Mouse (Mus musculus) macrophage (primary cell): Measurements from ENCODE around the gene Zfp987. TPM values are rescaled to one million over a fixed set of nuclear protein-coding genes. Genes with fewer than 3 reads are reported as not detected.
"Not testable (repeated sequence)": the region's sequence is repeated elsewhere in the genome, so short reads cannot be mapped to it uniquely, and the experiment has no call there.

Experiments
- H3K27ac ChIP-seq: fragments of 350-480 bp; formaldehyde crosslinking; 2 replicates; pipeline ENCODE4 v1.9.0; 2021
- H3K36me3 ChIP-seq: fragments of 350-480 bp; formaldehyde crosslinking; 2 replicates; pipeline ENCODE4 v1.9.0; 2021; ENCODE audit errors: inconsistent target
- H3K4me3 ChIP-seq: fragments of 350-480 bp; formaldehyde crosslinking; 2 replicates; pipeline ENCODE4 v1.9.0; 2021; ENCODE audit errors: inconsistent target
- H3K79me2 ChIP-seq: fragments of 350-480 bp; formaldehyde crosslinking; 2 replicates; pipeline ENCODE4 v1.9.0; 2021; ENCODE audit errors: inconsistent target
- WGBS: methylation state at CpG from one replicate; pipeline ENCODE4 v1.1.7; 2026; ENCODE audit warnings: inconsistent platforms; ENCODE audit not compliant: missing documents; 5-methylcytosine and 5-hydroxymethylcytosine counted together
- polyA plus RNA-seq: library from polyadenylated mRNA; stranded (reverse); fragments of 250-400 nt; gene quantifications from 3 replicates; pipeline ENCODE4 v1.2.4, GENCODE M21; 2018; ENCODE audit warnings: inconsistent platforms
- total RNA-seq, 78 experiments: library from RNA; depleted of rRNA; stranded (reverse); fragments of 250-400 nt; gene quantifications; 1 replicate in 9 of 78; 2 replicates in 24 of 78; 3 replicates in 43 of 78; 4 replicates in 2 of 78; pipeline ENCODE4 v1.2.4; 2018; ENCODE audit warnings: inconsistent platforms in 56 of 78

Zfp987 gene
- not detected for total RNA-seq (2018; cell fraction: chromatin; rRNA removed)
- total RNA-seq (2018; cell fraction: cytosol; rRNA removed): not detected
- total RNA-seq (2018; cell fraction: nucleus; rRNA removed): not detected
- polyA plus RNA-seq: not detected in 3 replicates

DNA sequence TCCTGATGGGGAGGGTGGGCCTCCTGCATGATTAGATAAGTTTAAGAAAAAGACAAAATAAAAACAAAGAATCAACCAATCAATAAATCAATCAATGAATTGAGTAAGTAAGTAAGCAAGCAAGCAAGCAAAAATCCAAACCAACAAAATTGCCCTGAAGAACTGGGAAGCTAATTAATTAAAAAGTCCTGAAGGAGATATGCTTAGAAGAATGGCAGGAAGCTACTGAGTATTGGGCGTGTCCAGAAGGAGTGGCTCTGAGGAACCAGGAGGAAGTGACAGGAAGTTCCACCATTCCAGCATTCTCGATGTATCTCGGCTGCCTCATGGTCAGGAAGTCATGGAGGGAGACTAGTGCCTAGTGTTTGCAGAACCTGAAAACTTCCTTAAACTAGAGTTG, at the start of gene Zfp987:
Gene Zfp987 (plus strand): TSS at position 301 of the 400 bp plus-strand sequence.
- H3K27ac ChIP-seq, H3K36me3 ChIP-seq, H3K4me3 ChIP-seq, H3K79me2 ChIP-seq: not testable (repeated sequence)
- WGBS: no CpG with 5 or more reads among the region's 3 CpGs

GRCm38 (mm10) chr4:146052536-146052935, 44.6 kb upstream of the Zfp987 start:
- H3K27ac ChIP-seq, H3K4me3 ChIP-seq, H3K36me3 ChIP-seq, H3K79me2 ChIP-seq: not testable (repeated sequence)
- WGBS: 88% methylated on average over 1 of the region's 1 CpGs

DNA sequence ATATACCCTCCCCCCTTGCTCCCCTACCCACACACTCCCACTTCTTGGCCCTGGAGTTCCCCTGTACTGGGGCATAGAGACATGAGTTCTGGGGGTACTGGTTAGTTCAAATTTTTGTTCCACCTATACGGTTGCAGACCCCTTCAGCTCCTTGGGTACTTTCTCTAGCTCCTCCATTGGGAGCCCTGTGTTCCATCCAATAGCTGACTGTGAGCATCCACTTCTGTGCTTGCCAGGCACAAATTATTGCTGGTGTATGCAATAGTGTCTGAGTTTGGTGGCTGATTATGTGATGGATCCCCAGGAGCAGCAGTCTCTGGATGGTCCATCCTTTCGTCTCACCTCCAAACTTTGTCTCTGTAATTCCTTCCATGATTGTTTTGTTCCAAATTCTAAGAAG, 43.7 kb upstream of the Zfp987 start:
- not testable (repeated sequence) for H3K27ac ChIP-seq, H3K36me3 ChIP-seq, H3K4me3 ChIP-seq, H3K79me2 ChIP-seq
- 89% methylated on average over 2 of the region's 2 CpGs for WGBS

DNA sequence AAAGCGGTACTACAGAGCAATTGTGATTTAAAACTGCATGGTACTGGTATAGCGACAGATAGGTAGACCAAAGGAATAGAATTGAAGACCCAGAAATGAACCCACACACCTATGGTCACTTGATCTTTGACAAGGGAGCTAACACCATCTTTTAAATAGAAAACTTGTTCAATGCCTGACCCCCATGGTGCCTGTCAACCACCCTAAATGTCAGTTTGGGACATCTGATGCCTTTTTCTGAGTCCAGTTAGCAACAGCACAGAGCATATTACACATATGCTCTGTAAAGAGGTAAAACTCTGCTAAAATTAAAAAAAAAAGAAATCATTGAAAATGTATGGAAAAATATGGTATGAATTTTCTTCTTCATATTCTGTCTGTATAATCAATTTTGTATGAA, 41.8 kb upstream of the Zfp987 start:
- no peak overlapping the region for H3K4me3 ChIP-seq
- whole genome bisulfite sequencing: 74% methylated on average over 2 of the region's 2 CpGs
- no peak overlapping the region for H3K27ac ChIP-seq
- no peaks in the 10 kb centered on the region for H3K79me2 ChIP-seq
- H3K36me3 ChIP-seq: no peaks in the 10 kb centered on the region

DNA sequence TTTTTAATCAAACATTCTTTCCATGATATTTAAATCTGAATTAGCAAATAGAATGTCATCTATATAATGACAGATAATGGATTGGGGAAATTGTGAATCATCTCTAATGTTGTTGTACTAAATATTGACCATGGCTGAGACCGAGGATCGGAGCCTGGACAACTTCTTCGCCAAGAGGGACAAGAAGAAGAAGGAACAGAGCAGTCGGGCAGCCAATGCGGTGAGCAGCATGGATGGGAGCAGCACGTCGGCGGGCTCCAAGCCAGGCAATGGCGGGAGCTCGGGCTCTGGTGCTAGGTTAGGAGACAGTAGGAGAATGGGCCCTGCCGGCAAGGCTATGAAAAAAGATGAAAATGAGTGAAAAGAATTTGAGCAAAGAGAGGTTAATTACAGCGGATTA, 38.5 kb upstream of the Zfp987 start:
- 88% methylated on average over 12 of the region's 12 CpGs for WGBS
- not testable (repeated sequence) for H3K36me3 ChIP-seq

GRCm38 (mm10) chr4:146059078-146059477, 38.0 kb upstream of the Zfp987 start:
- 85% methylated on average over 4 of the region's 4 CpGs for WGBS
- H3K27ac ChIP-seq, H3K36me3 ChIP-seq, H3K4me3 ChIP-seq, H3K79me2 ChIP-seq: not testable (repeated sequence)

More for the DNA sequence above, 38.5 kb upstream of the Zfp987 start:
- not testable (repeated sequence) for H3K4me3 ChIP-seq, H3K79me2 ChIP-seq, H3K27ac ChIP-seq

GRCm38 (mm10) chr4:146059974-146060693, 37.0 kb upstream of the Zfp987 start:
- H3K4me3 ChIP-seq, H3K36me3 ChIP-seq: not testable (repeated sequence)
- WGBS: 87% methylated on average over 24 of the region's 26 CpGs

DNA sequence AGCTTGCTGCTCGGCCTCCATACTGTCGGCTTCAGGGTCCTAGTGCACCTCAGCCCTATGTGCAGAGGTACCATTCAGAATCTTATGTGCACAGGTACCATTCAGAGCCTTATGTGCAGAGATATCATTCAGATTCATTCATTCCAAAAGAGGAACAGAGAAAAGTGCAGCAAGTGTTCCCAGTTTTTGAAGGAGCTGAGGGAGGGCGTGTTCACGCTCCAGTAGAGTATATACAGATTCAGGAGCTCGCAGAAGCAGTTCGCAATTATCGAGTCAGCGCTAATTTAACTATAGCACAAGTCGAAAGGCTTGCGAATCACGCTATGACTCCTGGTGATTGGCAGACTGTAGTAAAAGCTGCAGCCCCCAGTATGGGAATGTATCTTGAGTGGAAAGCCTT, 36.0 kb upstream of the Zfp987 start:
- not testable (repeated sequence) for H3K36me3 ChIP-seq, H3K27ac ChIP-seq, H3K4me3 ChIP-seq, H3K79me2 ChIP-seq
- WGBS: 89% methylated on average over 7 of the region's 11 CpGs

More at GRCm38 (mm10) chr4:146059974-146060693, 37.0 kb upstream of the Zfp987 start:
- H3K79me2 ChIP-seq, H3K27ac ChIP-seq: not testable (repeated sequence)

GRCm38 (mm10) chr4:146062021-146062420, 35.1 kb upstream of the Zfp987 start:
- not testable (repeated sequence) for H3K4me3 ChIP-seq, H3K27ac ChIP-seq, H3K79me2 ChIP-seq, H3K36me3 ChIP-seq
- WGBS: 97% methylated on average over 7 of the region's 12 CpGs

- H3K4me3 ChIP-seq, H3K36me3 ChIP-seq, H3K27ac ChIP-seq, H3K79me2 ChIP-seq: not testable (repeated sequence)
- 75% methylated on average over 6 of the region's 6 CpGs for WGBS
Measured at GRCm38 (mm10) chr4:146063001-146063400, 34.1 kb upstream of the Zfp987 start.

DNA sequence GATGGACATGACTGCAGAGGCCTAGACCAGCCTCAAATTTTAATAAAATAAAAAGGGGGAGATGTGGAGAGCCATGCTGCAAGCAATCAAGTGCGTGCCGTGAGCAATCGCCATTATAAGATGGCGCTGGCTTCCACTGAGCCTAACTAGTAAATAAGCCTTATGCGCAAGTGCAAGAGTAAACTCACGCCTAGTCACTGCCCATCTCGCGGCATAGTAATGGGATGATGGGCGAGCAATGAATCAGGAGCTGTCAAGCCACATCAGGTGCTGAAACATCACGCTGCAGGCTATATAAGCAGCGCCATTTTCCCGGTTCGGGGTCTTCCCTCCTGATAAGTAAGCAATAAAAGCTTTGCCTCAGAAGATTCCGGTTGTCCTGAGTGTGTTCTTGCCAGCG, 33.5 kb upstream of the Zfp987 start:
- 85% methylated on average over 14 of the region's 15 CpGs for WGBS
- H3K36me3 ChIP-seq, H3K79me2 ChIP-seq, H3K4me3 ChIP-seq, H3K27ac ChIP-seq: not testable (repeated sequence)

DNA sequence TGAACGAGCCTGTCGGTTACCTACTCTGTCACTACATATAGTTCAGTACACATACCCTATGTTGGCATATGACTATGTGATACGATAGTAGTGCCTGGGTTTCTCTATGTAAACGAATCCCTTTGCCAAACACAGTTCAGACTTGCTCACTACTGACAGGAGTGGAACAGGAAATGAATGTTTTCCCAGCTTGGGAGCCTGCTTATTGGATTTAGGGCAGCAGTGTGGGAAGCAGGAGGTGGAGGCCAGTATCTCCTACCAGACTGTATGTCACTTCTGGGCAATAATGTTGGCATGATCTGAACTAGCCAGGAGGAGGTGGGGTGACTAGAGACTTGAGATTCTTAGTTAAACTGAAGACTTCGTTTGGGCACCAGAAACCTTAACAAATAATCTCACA, 32.3 kb upstream of the Zfp987 start:
- WGBS: 76% methylated on average over 2 of the region's 5 CpGs
- H3K79me2 ChIP-seq, H3K36me3 ChIP-seq, H3K4me3 ChIP-seq, H3K27ac ChIP-seq: not testable (repeated sequence)

DNA sequence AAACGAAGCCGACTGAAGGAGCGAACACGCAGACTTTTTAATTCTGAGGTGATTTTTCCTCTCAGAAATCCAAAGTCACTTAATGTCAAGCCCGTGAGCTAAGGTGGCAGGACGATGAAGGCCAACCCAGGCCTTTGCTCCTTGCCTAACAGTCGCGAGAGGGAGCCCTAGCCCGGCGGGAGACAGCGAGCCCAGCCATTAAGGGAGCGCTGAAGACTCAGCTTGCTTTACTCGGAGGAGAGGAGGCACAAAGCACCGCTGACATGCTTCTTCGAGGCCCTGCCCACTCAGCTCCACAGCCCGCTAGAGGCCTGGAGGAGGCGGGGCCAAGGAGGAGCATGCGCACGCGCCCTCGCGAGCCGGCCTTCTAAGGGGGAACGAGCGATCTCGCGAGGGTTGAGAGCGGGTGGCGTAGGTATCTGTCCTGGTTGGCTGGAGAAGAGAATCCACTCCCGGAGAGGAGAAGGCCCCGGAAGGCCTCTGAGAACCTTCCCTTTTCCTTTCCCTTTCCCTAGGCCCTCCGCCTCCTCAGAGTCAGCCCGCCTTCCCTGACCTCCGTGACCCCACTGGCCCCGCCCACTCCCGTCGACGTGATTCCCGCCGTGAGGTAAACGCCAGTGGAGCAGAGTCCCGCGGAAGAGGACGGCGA, 30.0 kb upstream of the Zfp987 start:
- H3K79me2 ChIP-seq, H3K36me3 ChIP-seq, H3K4me3 ChIP-seq, H3K27ac ChIP-seq: not testable (repeated sequence)
- WGBS: 62% methylated on average over 19 of the region's 45 CpGs

DNA sequence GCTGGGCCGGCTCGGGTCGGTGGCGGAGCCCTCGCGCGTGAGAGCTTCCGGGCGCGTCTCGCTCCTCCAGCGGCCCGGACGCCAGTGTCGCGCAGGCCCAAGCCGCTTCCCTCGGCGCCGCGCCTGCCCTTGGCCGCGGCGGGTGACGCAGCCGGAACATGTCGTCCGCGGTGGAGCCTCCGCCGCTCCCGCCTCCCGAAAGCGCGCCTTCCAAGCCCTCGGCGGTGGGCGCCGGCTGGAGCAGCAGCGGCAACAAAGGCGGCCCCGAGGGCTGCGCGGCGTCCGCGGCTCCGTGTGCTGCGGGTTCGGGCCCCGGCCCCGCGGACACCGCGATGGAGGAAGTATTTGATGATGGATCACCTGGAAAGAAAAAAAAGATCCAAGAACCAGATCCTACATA, 29.5 kb upstream of the Zfp987 start:
- WGBS: 39% methylated on average over 55 of the region's 55 CpGs
- not testable (repeated sequence) for H3K27ac ChIP-seq, H3K36me3 ChIP-seq, H3K79me2 ChIP-seq, H3K4me3 ChIP-seq

- H3K27ac ChIP-seq, H3K36me3 ChIP-seq, H3K4me3 ChIP-seq, H3K79me2 ChIP-seq: not testable (repeated sequence)
- WGBS: 88% methylated on average over 4 of the region's 7 CpGs
Measured at GRCm38 (mm10) chr4:146073264-146073663, 23.8 kb upstream of the Zfp987 start.
